Mouse (Mus musculus) bone marrow, adult 2 months (tissue): Measurements from ENCODE around the gene Fbh1. TPM values are rescaled to one million over a fixed set of nuclear protein-coding genes. Genes with fewer than 3 reads are reported as not detected.

Experiments used
- H3K27ac ChIP-seq: fragments of 200-500 bp; 2 replicates; pipeline ENCODE4 v1.5.1; 2012; ENCODE audit warnings: low read depth, mild to moderate bottlenecking, control low read depth, inconsistent platforms, low read length; ENCODE audit not compliant: control insufficient read depth, poor library complexity, insufficient read depth
- H3K4me1 ChIP-seq: fragments of 200-500 bp; 2 replicates; pipeline ENCODE4 v1.6.1; 2011; ENCODE audit warnings: low read length; ENCODE audit not compliant: control insufficient read depth, insufficient read depth
- H3K4me3 ChIP-seq: fragments of 200-500 bp; replicated peaks from 2 replicates; pipeline ENCODE3; 2011; ENCODE audit warnings: mild to moderate bottlenecking, low read depth, low read length, control low read depth; ENCODE audit not compliant: control insufficient read depth
- CTCF ChIP-seq: fragments of 200-500 bp; IDR thresholded peaks from 2 replicates; pipeline ENCODE4 v1.5.1; 2011; ENCODE audit warnings: low read length, control low read depth; ENCODE audit not compliant: control insufficient read depth, insufficient read depth
- POLR2A ChIP-seq: fragments of 200-500 bp; IDR thresholded peaks from 2 replicates; pipeline ENCODE4 v1.6.1; 2011; ENCODE audit warnings: low read depth, mild to moderate bottlenecking, control low read depth, low read length, borderline replicate concordance; ENCODE audit not compliant: control insufficient read depth
- WGBS: fragments of 180-500 bp; shearing (Covaris S2); methylation state at CpG from one replicate; pipeline ENCODE4 v1.1.7; 2018; 5-methylcytosine and 5-hydroxymethylcytosine counted together
- polyA plus RNA-seq: library from polyadenylated mRNA; stranded (reverse); fragments of >200 nt; gene quantifications from 2 replicates; pipeline ENCODE4 v1.2.4, GENCODE M21; 2011; ENCODE audit warnings: low replicate concordance; ENCODE audit not compliant: missing spikeins, insufficient read depth, insufficient read length

The Fbh1 gene
- polyA plus RNA-seq, 1 experiment: 46.6 TPM

- peaks cover 3% of the 10 kb centered on the region; the same call in 1 of the 2 replicates for H3K4me1 ChIP-seq
- no peak overlapping the region for H3K4me3 ChIP-seq
- no peak for TF ChIP-seq CTCF
- no peak for TF ChIP-seq POLR2A
- 78% methylated on average over 6 of the region's 6 CpGs for WGBS
- no peak overlapping the region for H3K27ac ChIP-seq
Measured at GRCm38 (mm10) chr2:11735853-11736252, 41.5 kb downstream of the Fbh1 start.

DNA sequence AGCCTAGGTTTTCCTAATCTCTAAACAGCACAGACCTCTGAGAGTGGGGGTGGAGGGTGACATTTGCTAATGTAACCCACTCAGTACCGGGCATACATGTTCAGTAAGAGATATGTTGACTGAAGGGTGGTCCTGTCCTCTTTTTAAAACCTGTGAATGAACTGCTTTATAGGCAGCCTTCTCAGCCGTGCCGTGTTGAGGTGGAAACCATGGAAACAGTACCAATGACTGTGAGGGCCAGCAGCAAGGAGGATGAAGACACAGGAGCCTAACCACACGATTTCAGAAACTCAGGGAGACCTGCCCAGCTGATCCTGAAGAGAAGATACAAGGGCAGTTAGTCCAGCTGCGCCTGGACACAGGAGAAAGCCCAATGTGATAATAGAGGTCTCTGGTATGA lies 44.4 kb downstream of the Fbh1 start:
- 70% methylated on average over 5 of the region's 5 CpGs for WGBS
- no peak overlapping the region for H3K27ac ChIP-seq
- TF ChIP-seq CTCF: no peak
- TF ChIP-seq POLR2A: no peak
- no peaks in the 10 kb centered on the region for H3K4me1 ChIP-seq
- H3K4me3 ChIP-seq: no peak overlapping the region

DNA sequence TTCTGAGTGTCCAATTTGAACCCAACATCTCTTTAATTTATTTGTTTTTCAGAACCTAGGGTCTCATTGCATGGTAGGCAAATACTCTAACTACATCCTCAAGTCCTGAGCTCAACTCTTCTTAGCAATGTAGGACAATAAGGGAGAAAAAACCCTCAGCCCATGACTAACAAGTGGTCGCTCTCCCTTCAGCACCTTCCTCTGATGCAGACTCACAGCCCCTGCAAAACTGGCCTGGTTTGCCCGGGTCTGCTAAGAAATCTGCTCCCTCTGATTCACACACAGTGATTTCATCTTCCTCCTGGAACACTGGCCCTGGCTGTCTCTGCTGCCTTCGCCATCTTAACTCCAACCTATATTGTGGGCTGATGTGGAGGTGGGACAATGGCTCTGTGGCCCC lies 48.3 kb downstream of the Fbh1 start:
- TF ChIP-seq POLR2A: no peak
- no peak for TF ChIP-seq CTCF
- Histone ChIP-seq H3K4me3 (no peak overlapping the region), H3K27ac (no peak overlapping the region), H3K4me1 (no peaks in the 10 kb centered on the region)
- WGBS: 86% methylated on average over 3 of the region's 3 CpGs

GRCm38 (mm10) chr2:11727574-11727973 lies 49.8 kb downstream of the Fbh1 start:
- TF ChIP-seq CTCF (no peak), POLR2A (no peak)
- H3K4me1 ChIP-seq: no peaks in the 10 kb centered on the region
- 87% methylated on average over 5 of the region's 5 CpGs for WGBS
- no peak overlapping the region for H3K27ac ChIP-seq
- no peak overlapping the region for H3K4me3 ChIP-seq

DNA sequence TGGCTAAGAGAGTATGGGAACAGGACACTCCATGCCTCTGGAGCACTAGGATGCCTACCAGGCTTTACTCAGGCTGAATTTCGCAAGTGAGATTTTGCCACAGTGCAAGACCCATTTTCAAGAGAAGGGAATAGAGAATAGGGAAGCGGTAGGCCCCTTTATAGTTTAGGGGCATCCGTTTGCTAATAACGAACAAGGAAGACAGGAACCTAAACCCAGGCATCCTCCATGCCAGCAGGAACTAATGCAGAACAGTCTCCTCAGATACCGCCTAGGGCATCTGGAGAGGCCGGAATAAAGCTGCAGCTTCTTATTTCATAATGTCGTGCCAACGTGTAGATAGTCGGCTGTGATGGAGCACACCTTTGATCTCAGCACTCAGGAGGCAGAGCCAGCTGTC lies 54.8 kb downstream of the Fbh1 start:
- WGBS: 60% methylated on average over 9 of the region's 9 CpGs
- H3K4me3 ChIP-seq: no peak overlapping the region
- H3K27ac ChIP-seq: no peak overlapping the region
- H3K4me1 ChIP-seq: no peaks in the 10 kb centered on the region; the same call in none of the 2 replicates
- TF ChIP-seq CTCF: no peak
- no peak for TF ChIP-seq POLR2A

DNA sequence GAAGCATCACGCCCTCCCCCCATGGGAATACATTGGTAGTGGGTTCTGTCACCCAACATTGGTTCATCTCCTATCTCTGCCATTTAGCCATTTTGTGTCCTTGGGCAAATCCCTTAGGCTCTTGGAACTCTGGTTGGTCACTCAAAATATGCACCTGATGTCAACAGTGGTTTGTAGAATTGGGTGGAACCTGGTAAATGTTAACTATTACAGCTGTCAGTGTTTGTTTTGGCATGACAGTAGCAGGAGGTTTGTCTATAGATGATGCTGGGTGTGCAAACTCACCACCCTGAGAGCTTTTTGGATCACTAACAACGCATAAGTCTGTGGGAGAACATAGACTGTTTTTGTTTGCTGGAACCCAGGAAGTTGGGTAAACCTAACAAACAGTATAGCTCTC lies 58.8 kb downstream of the Fbh1 start:
- H3K4me1 ChIP-seq: no peaks in the 10 kb centered on the region; the same call in none of the 2 replicates
- TF ChIP-seq POLR2A (no peak), CTCF (no peak)
- H3K27ac ChIP-seq: no peak overlapping the region
- WGBS: 86% methylated on average over 2 of the region's 2 CpGs
- H3K4me3 ChIP-seq: no peak overlapping the region

DNA sequence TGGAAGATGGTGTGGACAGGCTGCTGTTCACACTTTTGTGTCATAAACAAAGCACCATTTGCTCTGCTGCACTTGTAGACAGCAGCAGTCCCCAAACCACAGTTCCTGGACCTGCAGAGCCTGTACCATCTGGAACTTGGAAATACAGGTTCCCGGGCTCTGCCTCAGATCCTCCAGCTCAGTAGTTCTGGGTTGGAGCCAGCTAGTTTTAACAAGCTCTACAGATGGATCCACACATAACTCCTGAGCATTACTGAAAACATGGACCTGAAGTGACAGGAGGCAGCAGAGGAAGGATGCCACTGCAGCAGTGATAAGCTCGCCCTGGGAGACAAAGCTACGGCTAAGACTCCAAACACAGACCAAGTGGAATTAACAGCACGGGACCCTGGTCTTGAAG lies 62.8 kb downstream of the Fbh1 start:
- H3K27ac ChIP-seq: no peak overlapping the region
- peaks cover 2% of the 10 kb centered on the region; the same call in 1 of the 2 replicates for H3K4me1 ChIP-seq
- 84% methylated on average over 4 of the region's 4 CpGs for WGBS
- no peak overlapping the region for H3K4me3 ChIP-seq
- TF ChIP-seq POLR2A: no peak

- 69% methylated on average over 3 of the region's 3 CpGs for WGBS
- H3K27ac ChIP-seq: no peak overlapping the region
Measured at GRCm38 (mm10) chr2:11713021-11713420, 64.4 kb downstream of the Fbh1 start.

DNA sequence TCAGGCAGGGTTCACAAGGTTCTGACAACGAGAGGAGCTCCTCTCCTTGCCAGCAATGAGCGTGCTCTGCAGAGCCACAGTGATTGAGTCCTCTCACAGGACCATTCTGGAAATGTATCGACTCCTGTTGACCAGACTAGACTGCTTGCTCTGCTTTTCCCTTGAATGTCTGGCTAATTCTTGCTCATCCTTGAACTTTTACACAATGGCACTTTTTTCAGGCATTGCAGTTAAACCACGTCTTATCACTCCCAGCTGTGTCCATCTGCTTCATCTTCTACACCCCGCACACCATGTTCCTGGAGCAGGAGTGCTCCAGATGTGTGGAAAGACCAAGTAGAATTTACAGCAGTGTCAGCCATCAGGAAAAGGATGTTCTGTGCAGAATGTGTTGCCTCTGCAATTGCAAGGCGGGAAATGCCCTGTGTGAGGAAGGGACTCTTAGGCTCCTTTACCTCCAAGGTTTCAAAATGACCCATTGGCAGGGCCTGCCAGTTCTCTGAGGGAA lies 64.8 kb downstream of the Fbh1 start:
- WGBS: 79% methylated on average over 6 of the region's 6 CpGs
- Histone ChIP-seq H3K4me1 (peaks cover 3% of the 10 kb centered on the region; the same call in 1 of the 2 replicates), H3K27ac (no peak overlapping the region), H3K4me3 (no peak overlapping the region)
- TF ChIP-seq POLR2A (no peak), CTCF (no peak)

More at GRCm38 (mm10) chr2:11713021-11713420, 64.4 kb downstream of the Fbh1 start:
- peaks cover 3% of the 10 kb centered on the region; the same call in 1 of the 2 replicates for H3K4me1 ChIP-seq
- H3K4me3 ChIP-seq: no peak overlapping the region
- TF ChIP-seq CTCF (no peak), POLR2A (no peak)
